Mouse (Mus musculus) granulocyte monocyte progenitor cell, adult 5-6 weeks (primary cell): ENCODE results near the gene Mup15. TPM values are rescaled to one million over a fixed set of nuclear protein-coding genes. Genes with fewer than 3 reads are reported as not detected.
"Not testable (repeated sequence)": the region's sequence is repeated elsewhere in the genome, so short reads cannot be mapped to it uniquely, and the experiment has no call there.

Source experiments
- ATAC-seq: replicated peaks from 2 replicates; pipeline ENCODE4 v1.8.0; 2016; ENCODE audit warnings: mild to moderate bottlenecking, moderate TSS enrichment, inconsistent platforms; ENCODE audit not compliant: poor library complexity, severe bottlenecking
- total RNA-seq, 2 experiments: library from RNA; stranded (forward) in 1 of 2; stranded (reverse) in 1 of 2; fragments of 200-712, 200-1000 nt in 1 of 2; fragments of >200 nt in 1 of 2; fragmentation: Nextera tagmentation in 1 of 2; gene quantifications; 2 replicates each; pipeline ENCODE4 v1.2.3; 2014 to 2017

Mup15 gene
- total RNA-seq (2014; fragmentation: Nextera tagmentation) (not detected in 2 replicates), total RNA-seq (2017) (not detected in 2 replicates)

- not testable (repeated sequence) for ATAC-seq
Observed at GRCm38 (mm10) chr4:61439643-61440042, at the start of gene Mup15. TSS of gene Mup15 (minus strand) at chr4:61439743.

Other genes with a start within 250 kb of the Mup15 start
- not detected in 2 replicates for gene Mup13, start 211.5 kb downstream of the Mup15 start, total RNA-seq (2014; fragmentation: Nextera tagmentation)
- gene Mup13, start 211.5 kb downstream of the Mup15 start, total RNA-seq (2017), result not detected in 2 replicates
- gene Mup14, start 135.7 kb downstream of the Mup15 start, total RNA-seq (2014; fragmentation: Nextera tagmentation), result not detected in 2 replicates
- gene Mup14, start 135.7 kb downstream of the Mup15 start, total RNA-seq (2017), result not detected in 2 replicates
- not detected in 2 replicates for gene Mup16, start 79.8 kb upstream of the Mup15 start, total RNA-seq (2014; fragmentation: Nextera tagmentation)
- gene Mup16, start 79.8 kb upstream of the Mup15 start, total RNA-seq (2017), result not detected in 2 replicates
- not detected in 2 replicates for gene Mup17, start 156.1 kb upstream of the Mup15 start, total RNA-seq (2014; fragmentation: Nextera tagmentation)
- gene Mup17, start 156.1 kb upstream of the Mup15 start, total RNA-seq (2017), result not detected in 2 replicates
- gene Mup18, start 234.4 kb upstream of the Mup15 start, total RNA-seq (2014; fragmentation: Nextera tagmentation), result not detected in 2 replicates
- gene Mup18, start 234.4 kb upstream of the Mup15 start, total RNA-seq (2017), result not detected in 2 replicates